Mouse (Mus musculus) limb, embryonic 12.5 days (tissue): ENCODE results near the gene Slc25a13. TPM values are rescaled to one million over a fixed set of nuclear protein-coding genes. Genes with fewer than 3 reads are reported as not detected.

Source experiments
- ATAC-seq: fragments of 200-750 bp; cut with Nextera tagmentation; 2 replicates; pipeline ENCODE4 v1.8.0; 2017; ENCODE audit warnings: low read depth, moderate TSS enrichment; ENCODE audit not compliant: insufficient number of reproducible peaks, insufficient read depth, low FRiP score, low TSS enrichment
- H3K27ac ChIP-seq: fragments of 300-500 bp; sonication (generic); 2 replicates; pipeline ENCODE4 v1.5.1; 2016; ENCODE audit warnings: mild to moderate bottlenecking, moderate library complexity
- H3K27me3 ChIP-seq: fragments of 300-500 bp; sonication (generic); 2 replicates; pipeline ENCODE4 v1.6.1; 2016; ENCODE audit warnings: mild to moderate bottlenecking, moderate library complexity
- H3K36me3 ChIP-seq: fragments of 300-500 bp; sonication (generic); 2 replicates; pipeline ENCODE4 v1.6.1; 2016; ENCODE audit warnings: mild to moderate bottlenecking, moderate library complexity
- H3K4me1 ChIP-seq: fragments of 300-500 bp; sonication (generic); replicated peaks from 2 replicates; pipeline ENCODE4 v1.6.1; 2016
- H3K4me2 ChIP-seq: fragments of 300-500 bp; sonication (generic); 2 replicates; pipeline ENCODE4 v1.6.1; 2016; ENCODE audit warnings: mild to moderate bottlenecking, moderate library complexity
- H3K4me3 ChIP-seq: fragments of 300-500 bp; sonication (generic); replicated peaks from 2 replicates; pipeline ENCODE4 v1.5.1; 2016; ENCODE audit warnings: mild to moderate bottlenecking
- H3K9ac ChIP-seq: fragments of 300-500 bp; sonication (generic); replicated peaks from 2 replicates; pipeline ENCODE4 v1.6.1; 2016; ENCODE audit warnings: mild to moderate bottlenecking, moderate library complexity
- H3K9me3 ChIP-seq: fragments of 300-500 bp; sonication (generic); 2 replicates; pipeline ENCODE4 v1.6.1; 2016; ENCODE audit warnings: mild to moderate bottlenecking, moderate library complexity
- WGBS: fragments of 180-500 bp; shearing (Covaris S2); methylation state at CpG from one replicate; pipeline ENCODE4 v1.1.7; 2016; 5-methylcytosine and 5-hydroxymethylcytosine counted together
- polyA plus RNA-seq: library from polyadenylated mRNA; unstranded; fragments of >200 nt; fragmentation: Nextera tagmentation; extraction: Ambion mirVana; gene quantifications from 2 replicates; pipeline ENCODE4 v1.2.1, GENCODE M21; 2016

Slc25a13 gene
- polyA plus RNA-seq, 1 experiment from 2014 or later, result 42.3 TPM

DNA sequence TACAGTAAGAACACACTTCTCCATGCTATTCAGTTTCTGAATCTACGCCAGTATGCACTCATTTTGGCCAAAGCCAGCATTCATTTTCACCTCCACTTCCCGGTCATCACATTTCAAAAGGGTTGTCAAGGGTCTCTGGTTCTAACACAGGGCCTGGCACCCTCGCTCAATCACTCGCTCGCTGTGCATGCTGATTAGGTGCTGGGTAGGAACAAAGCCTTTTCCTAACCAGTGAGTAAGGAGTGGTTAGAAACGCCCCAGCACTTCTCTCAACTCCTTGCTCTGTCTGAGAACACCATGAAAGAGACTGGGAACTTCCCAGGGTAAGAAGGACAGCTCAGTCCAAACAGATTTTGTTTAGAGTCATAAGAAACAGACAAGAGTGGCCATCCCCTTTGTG, 193.0 kb downstream of the Slc25a13 start:
- no peaks in the 10 kb centered on the region for H3K27me3 ChIP-seq
- no peak overlapping the region for H3K4me2 ChIP-seq
- H3K36me3 ChIP-seq, result no peaks in the 10 kb centered on the region
- no peaks in the 10 kb centered on the region for H3K9me3 ChIP-seq
- WGBS, result 47% methylated on average over 6 of the region's 6 CpGs
- no peak overlapping the region for H3K27ac ChIP-seq
- peaks cover 42% of the 10 kb centered on the region for H3K4me1 ChIP-seq
- ATAC-seq, result no peak
- H3K4me3 ChIP-seq, result no peak overlapping the region
- H3K9ac ChIP-seq, result no peak overlapping the region

DNA sequence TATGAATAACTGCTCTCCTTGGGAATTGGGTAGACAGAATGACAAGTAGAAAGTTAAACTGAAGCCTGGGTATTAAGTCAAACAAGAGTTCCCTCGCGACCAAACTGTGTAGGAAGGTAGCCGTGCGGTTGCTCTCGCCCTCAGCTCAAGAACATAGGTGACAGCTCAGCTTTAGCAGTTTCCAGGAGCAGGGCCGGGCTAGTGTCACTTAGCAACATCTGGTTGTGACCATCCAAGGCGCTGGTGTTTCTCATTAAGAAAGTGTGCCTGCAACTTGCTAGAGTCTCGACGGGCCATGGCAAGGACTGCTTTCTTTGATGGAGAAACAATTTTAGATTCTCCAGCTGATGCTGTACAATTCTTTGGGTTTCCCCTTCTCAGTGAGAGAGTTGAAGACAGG, 200.0 kb downstream of the Slc25a13 start:
- H3K4me1 ChIP-seq, result peaks cover 30% of the 10 kb centered on the region
- H3K36me3 ChIP-seq, result no peaks in the 10 kb centered on the region
- WGBS, result 11% methylated on average over 9 of the region's 9 CpGs
- no peak overlapping the region for H3K9ac ChIP-seq
- H3K27me3 ChIP-seq, result no peaks in the 10 kb centered on the region
- H3K4me3 ChIP-seq, result no peak overlapping the region
- peak overlapping the region; percentile 11; the same call in 1 of the 2 replicates for H3K4me2 ChIP-seq
- H3K9me3 ChIP-seq, result no peaks in the 10 kb centered on the region
- peak overlapping the region; percentile 36; the same call in 1 of the 2 replicates for H3K27ac ChIP-seq
- ATAC-seq, result no peak

DNA sequence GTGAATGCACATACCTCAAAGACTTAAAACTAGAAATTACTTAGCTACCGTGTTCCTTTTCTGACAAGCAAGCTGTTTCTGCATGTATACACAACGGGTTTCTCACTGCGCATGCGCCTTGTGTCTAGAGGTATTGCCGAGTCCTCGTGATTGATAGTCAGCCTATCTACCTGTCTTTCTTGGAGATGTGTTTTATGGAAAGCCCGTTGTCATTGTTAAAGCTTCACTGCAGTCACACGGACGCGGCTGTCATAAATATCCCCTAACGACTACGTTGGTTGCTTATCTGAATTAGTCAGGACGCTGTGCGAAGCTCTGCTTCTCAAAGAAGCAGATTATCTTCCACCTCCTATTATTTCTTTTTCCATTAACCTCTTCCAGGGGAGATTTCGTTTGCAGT, 201.4 kb downstream of the Slc25a13 start:
- ATAC-seq, result no peak
- Histone ChIP-seq H3K27me3 (no peaks in the 10 kb centered on the region), H3K4me2 (no peak overlapping the region), H3K9me3 (no peaks in the 10 kb centered on the region), H3K36me3 (no peaks in the 10 kb centered on the region), H3K27ac (no peak overlapping the region), H3K4me3 (no peak overlapping the region), H3K9ac (no peak overlapping the region), H3K4me1 (peaks cover 28% of the 10 kb centered on the region)
- WGBS, result 44% methylated on average over 15 of the region's 15 CpGs

GRCm38 (mm10) chr6:6011364-6011763, 205.6 kb downstream of the Slc25a13 start:
- no peak overlapping the region for H3K4me3 ChIP-seq

DNA sequence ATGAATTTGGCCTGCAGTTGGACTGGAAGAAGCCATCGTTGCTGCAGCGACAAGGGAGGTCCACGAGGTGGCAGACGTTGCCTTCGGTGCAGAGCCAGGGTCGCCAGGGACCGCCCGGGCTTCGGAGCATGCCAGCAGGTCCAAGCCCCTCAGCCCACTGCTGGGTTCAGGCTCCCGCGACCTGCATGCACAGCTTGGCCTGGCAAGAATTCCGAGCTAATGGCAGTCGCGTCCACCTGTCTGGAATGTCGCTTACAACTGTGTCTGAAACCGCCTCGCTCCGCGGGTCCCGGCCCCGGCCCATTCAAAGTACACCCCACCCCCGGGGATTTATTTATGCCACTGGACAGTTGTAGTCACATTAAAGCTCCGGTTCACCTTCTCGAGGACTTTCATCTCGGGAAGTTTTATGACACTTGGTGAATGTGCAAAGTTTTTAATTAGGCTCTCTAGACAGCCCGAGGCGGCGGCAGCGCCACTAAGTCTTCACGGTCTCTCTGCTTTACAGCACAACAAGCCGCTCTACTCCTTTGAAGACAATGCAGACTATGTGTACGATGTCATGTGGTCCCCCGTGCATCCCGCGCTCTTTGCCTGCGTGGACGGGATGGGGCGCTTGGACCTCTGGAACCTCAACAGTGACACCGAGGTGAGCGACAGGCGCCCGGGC, 211.1 kb downstream of the Slc25a13 start:
- Histone ChIP-seq H3K4me3 (peak overlapping the region; percentile 48), H3K36me3 (no peaks in the 10 kb centered on the region), H3K27me3 (no peaks in the 10 kb centered on the region), H3K9ac (peak overlapping the region; percentile 58), H3K4me2 (peak overlapping the region; percentile 80), H3K9me3 (no peaks in the 10 kb centered on the region), H3K27ac (peak overlapping the region; percentile 68), H3K4me1 (0 out of 2 replicates have a peak, but pooled peaks cover 9% of the 10 kb centered on the region)
- 2% methylated on average over 42 of the region's 42 CpGs for WGBS
- ATAC-seq, result peak; percentile 95

More at GRCm38 (mm10) chr6:6011364-6011763, 205.6 kb downstream of the Slc25a13 start:
- no peaks in the 10 kb centered on the region for H3K9me3 ChIP-seq
- 88% methylated on average over 2 of the region's 2 CpGs for whole genome bisulfite sequencing
- no peak for ATAC-seq
- H3K36me3 ChIP-seq, result no peaks in the 10 kb centered on the region
- H3K27ac ChIP-seq, result no peak overlapping the region
- H3K27me3 ChIP-seq, result no peaks in the 10 kb centered on the region
- peaks cover 7% of the 10 kb centered on the region for H3K4me1 ChIP-seq
- no peak overlapping the region for H3K4me2 ChIP-seq
- no peak overlapping the region for H3K9ac ChIP-seq

DNA sequence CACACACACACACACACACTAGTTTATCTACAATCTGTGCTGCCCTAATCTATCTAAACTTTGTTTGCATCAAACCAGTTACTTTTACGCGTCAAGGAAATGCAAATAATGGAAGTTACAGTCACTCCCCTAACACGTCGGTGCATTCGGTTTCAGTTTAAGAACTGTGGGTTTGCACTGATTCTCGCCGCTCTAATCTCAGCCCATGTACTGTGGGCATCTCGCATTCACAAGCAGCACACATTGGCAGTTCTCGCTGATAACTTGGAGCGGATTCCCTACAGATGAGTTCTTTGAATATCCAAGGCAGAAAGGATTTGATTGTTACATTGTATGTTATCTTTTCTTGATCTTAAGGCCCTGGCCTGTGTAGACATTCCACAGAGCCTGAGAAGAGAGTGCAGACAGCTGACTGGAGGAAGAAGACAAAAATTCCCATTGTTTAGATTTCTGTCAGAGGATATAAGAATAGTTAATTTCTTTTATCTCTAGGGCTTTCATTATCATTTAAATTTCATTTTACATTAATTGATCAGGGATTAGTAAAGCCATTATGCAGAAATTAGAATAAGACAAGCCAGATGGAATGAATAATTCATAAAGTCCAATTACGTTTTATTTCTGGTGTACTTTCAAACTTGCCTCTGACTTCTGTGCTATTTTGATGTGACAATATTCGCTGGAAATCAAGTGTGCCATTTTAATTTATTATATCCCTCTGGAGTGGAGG, 212.1 kb downstream of the Slc25a13 start:
- H3K27ac ChIP-seq, result no peak overlapping the region
- H3K27me3 ChIP-seq, result no peaks in the 10 kb centered on the region
- H3K9me3 ChIP-seq, result no peaks in the 10 kb centered on the region

DNA sequence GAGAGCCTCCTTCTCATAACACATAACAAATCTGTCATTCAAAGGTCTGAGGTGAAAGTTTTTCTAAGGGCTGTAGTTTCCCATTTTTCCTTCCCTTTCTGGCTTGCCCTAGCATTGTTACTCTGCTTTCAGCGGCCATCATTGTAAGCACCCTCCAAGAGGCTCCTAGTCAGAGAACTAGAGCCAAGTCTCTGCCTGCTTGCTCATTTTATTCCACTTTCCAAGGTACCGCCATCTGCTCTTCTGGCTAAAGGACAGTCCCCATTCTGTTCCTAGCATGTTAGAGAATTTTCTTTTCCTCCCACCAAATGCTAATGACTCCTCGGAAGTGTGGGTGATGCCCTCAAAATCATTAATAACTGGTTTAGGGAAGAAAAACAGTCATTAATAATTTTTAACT, 214.9 kb downstream of the Slc25a13 start:
- 88% methylated on average over 3 of the region's 3 CpGs for WGBS
- Histone ChIP-seq H3K9me3 (no peaks in the 10 kb centered on the region), H3K27me3 (no peaks in the 10 kb centered on the region), H3K4me2 (no peak overlapping the region), H3K27ac (no peak overlapping the region), H3K4me1 (peaks cover 13% of the 10 kb centered on the region; the same call in 1 of the 2 replicates), H3K36me3 (no peaks in the 10 kb centered on the region), H3K4me3 (no peak overlapping the region), H3K9ac (no peak overlapping the region)
- ATAC-seq, result no peak

More for the DNA sequence above, 212.1 kb downstream of the Slc25a13 start:
- Histone ChIP-seq H3K4me2 (no peak overlapping the region; the same call in 1 of the 2 replicates), H3K4me3 (no peak overlapping the region), H3K9ac (no peak overlapping the region), H3K36me3 (no peaks in the 10 kb centered on the region), H3K4me1 (0 out of 2 replicates have a peak, but pooled peaks cover 9% of the 10 kb centered on the region)
- WGBS, result 66% methylated on average over 12 of the region's 12 CpGs
- ATAC-seq, result no peak

- Histone ChIP-seq H3K9me3 (no peaks in the 10 kb centered on the region), H3K4me1 (peaks cover 16% of the 10 kb centered on the region), H3K4me2 (no peak overlapping the region), H3K9ac (no peak overlapping the region), H3K4me3 (no peak overlapping the region), H3K36me3 (no peaks in the 10 kb centered on the region), H3K27ac (no peak overlapping the region), H3K27me3 (no peaks in the 10 kb centered on the region; the same call in 1 of the 2 replicates)
- WGBS, result 55% methylated on average over 6 of the region's 6 CpGs
- ATAC-seq, result no peak
These were observed 219.4 kb downstream of the Slc25a13 start for GRCm38 (mm10) chr6:5997535-5997934.

GRCm38 (mm10) chr6:5993056-5993455, 223.9 kb downstream of the Slc25a13 start:
- Histone ChIP-seq H3K27ac (0 out of 2 replicates have a peak overlapping the region, but pooled peaks have one; percentile 31), H3K27me3 (no peaks in the 10 kb centered on the region; the same call in 1 of the 2 replicates), H3K36me3 (no peaks in the 10 kb centered on the region), H3K9me3 (no peaks in the 10 kb centered on the region), H3K4me2 (no peak overlapping the region), H3K4me1 (peaks cover 35% of the 10 kb centered on the region), H3K4me3 (no peak overlapping the region), H3K9ac (no peak overlapping the region)
- no peak for ATAC-seq
- WGBS, result 29% methylated on average over 7 of the region's 7 CpGs

DNA sequence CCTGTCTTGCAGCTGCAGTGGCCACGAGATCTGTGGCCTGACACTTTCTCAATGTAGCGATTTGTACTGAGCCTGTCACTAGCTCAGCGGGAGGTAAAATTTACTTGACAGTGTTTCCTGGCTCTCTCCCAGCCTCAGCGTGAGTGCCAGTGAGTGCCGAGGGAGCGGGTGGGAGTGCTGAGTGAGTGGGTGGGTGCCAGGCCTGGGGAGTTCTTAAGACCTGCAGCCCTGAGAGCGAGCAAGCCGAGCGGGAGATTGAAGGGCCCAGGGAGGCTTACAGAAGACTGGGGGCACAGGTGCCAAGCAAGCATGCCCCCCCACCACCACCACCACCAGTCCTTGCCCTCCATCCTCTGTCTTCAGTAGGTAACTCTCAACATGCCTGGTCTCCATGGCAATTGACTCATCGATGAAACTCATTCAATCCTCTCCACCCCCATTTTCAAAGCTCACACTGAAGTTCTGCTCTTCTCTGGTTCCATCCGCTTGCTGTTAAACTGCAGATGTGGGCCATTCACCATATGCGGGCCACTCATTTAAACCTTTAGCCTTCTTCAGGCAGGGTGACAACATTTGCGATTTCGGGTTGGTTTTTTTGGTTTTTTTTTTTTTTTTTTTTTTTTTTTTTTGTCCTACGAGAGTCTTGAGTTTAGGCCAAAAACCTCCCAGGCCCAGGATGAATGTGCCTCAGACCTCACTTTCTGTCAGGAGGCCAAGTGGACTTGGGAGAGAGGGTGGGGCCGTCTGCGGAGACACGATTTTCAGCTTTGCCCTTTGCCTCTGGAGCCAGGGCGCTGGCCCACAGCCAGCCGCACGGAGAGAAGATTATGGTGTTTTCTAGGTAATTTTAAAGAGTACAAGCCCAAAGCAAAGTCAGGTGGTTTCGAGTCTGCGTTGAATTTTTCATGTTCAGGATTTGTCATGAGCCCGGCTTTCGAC, 224.9 kb downstream of the Slc25a13 start:
- no peaks in the 10 kb centered on the region for H3K36me3 ChIP-seq
- no peaks in the 10 kb centered on the region; the same call in 1 of the 2 replicates for H3K27me3 ChIP-seq
- no peak overlapping the region for H3K9ac ChIP-seq
- H3K4me3 ChIP-seq, result no peak overlapping the region
- peak overlapping the region; percentile 24; the same call in 1 of the 2 replicates for H3K4me2 ChIP-seq
- H3K4me1 ChIP-seq, result peaks cover 31% of the 10 kb centered on the region
- H3K9me3 ChIP-seq, result no peaks in the 10 kb centered on the region
- H3K27ac ChIP-seq, result peak overlapping the region; percentile 54
- ATAC-seq, result 0 out of 2 replicates have a peak, but pooled peaks have one; percentile 56
- WGBS, result 36% methylated on average over 25 of the region's 25 CpGs
